Mouse (Mus musculus) frontal cortex, postnatal 25 days (tissue): ENCODE measurements around the gene Vmn2r44.
"Not testable (repeated sequence)": the region's sequence is repeated elsewhere in the genome, so short reads cannot be mapped to it uniquely, and the experiment has no call there.

ENCODE experiments used
- DNase-seq, 2 experiments: peaks; one replicate each; pipeline ENCODE4 v3.0.0; 2022; ENCODE audit warnings: low spot score in 2 of 2

Vmn2r44 gene

GRCm38 (mm10) chr7:8383233-8383632, at the start of gene Vmn2r44:
Gene Vmn2r44 (minus strand): TSS chr7:8383333.
- DNase-seq, result not testable (repeated sequence)

- DNase-seq, result not testable (repeated sequence)
Observed at GRCm38 (mm10) chr7:8357879-8358278, 25.3 kb downstream of the Vmn2r44 start.
